Mouse (Mus musculus): ENCODE data around the gene Psmb4. TPM values are rescaled to one million over a fixed set of nuclear protein-coding genes. Genes with fewer than 3 reads are reported as not detected.
"Not testable (repeated sequence)": the region's sequence is repeated elsewhere in the genome, so short reads cannot be mapped to it uniquely, and the experiment has no call there.

The Psmb4 gene
- total RNA-seq, 2 experiments from 2014 or later = 202 to 211 TPM

GRCm38 (mm10) chr3:94913801-94914200 lies 27.0 kb upstream of the Psmb4 start:
- DNase-seq = no peak
- intact Hi-C loops (cut with DNase I; ENCODE audit: low total_unique reads) = no loop called here

GRCm38 (mm10) chr3:94911050-94911693 lies 24.4 kb upstream of the Psmb4 start:
- intact Hi-C loops (cut with DNase I; ENCODE audit: low total_unique reads) = no loop called here
- no peak for DNase-seq

GRCm38 (mm10) chr3:94906482-94906881 lies 19.7 kb upstream of the Psmb4 start:
- DNase-seq = no peak
- intact Hi-C loops (cut with DNase I; ENCODE audit: low total_unique reads) = no loop called here

- intact Hi-C loops (cut with DNase I; ENCODE audit: low total_unique reads); DNase-seq: not testable (repeated sequence)
Measured at GRCm38 (mm10) chr3:94904759-94905158, 18.0 kb upstream of the Psmb4 start.

GRCm38 (mm10) chr3:94902747-94903146 lies 16.0 kb upstream of the Psmb4 start:
- intact Hi-C loops (cut with DNase I; ENCODE audit: low total_unique reads) = no loop called here
- peak; percentile 50 for DNase-seq

- intact Hi-C loops (cut with DNase I; ENCODE audit: low total_unique reads) = no loop called here
Measured at GRCm38 (mm10) chr3:94894076-94894475, 7.3 kb upstream of the Psmb4 start.

GRCm38 (mm10) chr3:94888595-94888994 lies 1.8 kb upstream of the Psmb4 start:
- intact Hi-C loops (cut with DNase I; ENCODE audit: low total_unique reads) = no loop called here
- no peak for DNase-seq

More at GRCm38 (mm10) chr3:94894076-94894475, 7.3 kb upstream of the Psmb4 start:
- DNase-seq = no peak

GRCm38 (mm10) chr3:94882579-94882978 lies 4.2 kb downstream of the Psmb4 start:
- no peak for DNase-seq
- intact Hi-C loops (cut with DNase I; ENCODE audit: low total_unique reads) = no loop called here

GRCm38 (mm10) chr3:94881840-94882239 lies 4.9 kb downstream of the Psmb4 start:
- intact Hi-C loops (cut with DNase I; ENCODE audit: low total_unique reads) = no loop called here
- DNase-seq = no peak

GRCm38 (mm10) chr3:94878618-94879017 lies 8.1 kb downstream of the Psmb4 start:
- DNase-seq = no peak
- intact Hi-C loops (cut with DNase I; ENCODE audit: low total_unique reads) = no loop called here

GRCm38 (mm10) chr3:94869011-94869410 lies 17.8 kb downstream of the Psmb4 start:
- intact Hi-C loops (cut with DNase I; ENCODE audit: low total_unique reads) = no loop called here
- no peak for DNase-seq

- DNase-seq = no peak
- intact Hi-C loops (cut with DNase I; ENCODE audit: low total_unique reads) = no loop called here
Measured at GRCm38 (mm10) chr3:94859471-94859870, 27.3 kb downstream of the Psmb4 start.

GRCm38 (mm10) chr3:94852215-94852614 lies 34.5 kb downstream of the Psmb4 start:
- no peak for DNase-seq
- intact Hi-C loops (cut with DNase I; ENCODE audit: low total_unique reads) = no loop called here

- no peak for DNase-seq
- intact Hi-C loops (cut with DNase I; ENCODE audit: low total_unique reads) = no loop called here
Measured at GRCm38 (mm10) chr3:94851731-94852130, 35.0 kb downstream of the Psmb4 start.

GRCm38 (mm10) chr3:94849338-94849737 lies 37.4 kb downstream of the Psmb4 start:
- DNase-seq = peak; percentile 26
- intact Hi-C loops (cut with DNase I; ENCODE audit: low total_unique reads) = loop anchor here (10.0 kb wide), 1 partner anchor 225 kb away; no protein-coding TSS in a partner anchor

- intact Hi-C loops (cut with DNase I; ENCODE audit: low total_unique reads) = loop anchor here (10.0 kb wide), 1 partner anchor 223 kb away; no protein-coding TSS in a partner anchor
- no peak for DNase-seq
Measured at GRCm38 (mm10) chr3:94847382-94847781, 39.4 kb downstream of the Psmb4 start.

- DNase-seq = no peak
- intact Hi-C loops (cut with DNase I; ENCODE audit: low total_unique reads) = no loop called here
Measured at GRCm38 (mm10) chr3:94839101-94839500, 47.7 kb downstream of the Psmb4 start.

GRCm38 (mm10) chr3:94838631-94839030 lies 48.1 kb downstream of the Psmb4 start:
- intact Hi-C loops (cut with DNase I; ENCODE audit: low total_unique reads) = no loop called here
- peak; percentile 47 for DNase-seq

GRCm38 (mm10) chr3:94837959-94838496 lies 48.7 kb downstream of the Psmb4 start:
- peak; percentile 86 for DNase-seq
- intact Hi-C loops (cut with DNase I; ENCODE audit: low total_unique reads) = no loop called here

- peak; percentile 97 for DNase-seq
- intact Hi-C loops (cut with DNase I; ENCODE audit: low total_unique reads) = no loop called here
Measured at GRCm38 (mm10) chr3:94837183-94837890, 49.4 kb downstream of the Psmb4 start, which contains the start of gene Pogz. Gene Pogz (plus strand): TSS chr3:94837567.

- intact Hi-C loops (cut with DNase I; ENCODE audit: low total_unique reads) = no loop called here
- no peak for DNase-seq
Measured at GRCm38 (mm10) chr3:94835396-94835795, 51.4 kb downstream of the Psmb4 start.

All from gastrocnemius, postnatal 14 days (tissue).